Comparison of ENCODE assay signal across 14 mouse cellular contexts in the genomic region with DNA sequence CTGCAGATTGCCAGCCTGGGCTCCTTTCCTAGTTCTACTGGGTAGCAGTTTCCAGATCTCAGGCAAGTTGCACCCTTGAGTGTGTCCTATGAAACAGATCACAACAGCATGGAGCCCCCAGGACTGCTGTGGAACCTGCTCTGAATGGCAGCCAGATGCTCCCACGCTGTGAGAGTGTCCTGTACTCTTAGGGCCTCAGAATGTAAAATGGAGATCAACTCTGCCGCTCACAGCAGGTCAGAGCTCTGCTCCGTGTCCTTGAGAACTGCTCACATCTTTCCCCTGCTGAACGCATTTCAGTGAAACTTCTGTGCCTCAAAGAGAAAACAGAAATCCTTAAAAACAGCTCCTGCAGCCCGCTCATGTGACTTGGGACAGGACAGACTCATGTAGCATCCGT.
A peak's percentile ranks its signal among the peaks of the same experiment; 100 is the strongest.
DNase-seq lines count a peak whose midpoint lies in the region; ATAC-seq and TF ChIP-seq lines count a peak whose summit lies in the region.
"Had no signal": no experiment of that assay in that cellular context is flagged by ENCODE, and none has a peak within 500 bp of the region (broad histone marks: within the 10 kb centered on the region; RNA-seq: fewer than 3 reads in every experiment).

No protein-coding gene starts in this region.

- no peak for ATAC-seq in forebrain, embryonic 12.5 days (ENCODE audit: low FRiP score)
- ATAC-seq in forebrain, embryonic 13.5 days: no peak
- no peak for ATAC-seq in midbrain, embryonic 15.5 days (replicated peaks)
- no peak for ATAC-seq in midbrain, embryonic 13.5 days
- ATAC-seq: forebrain, postnatal 0 days; intestine, embryonic 16.5 days had no signal

- 44% methylated on average over 6 of the region's 6 CpGs for WGBS in forebrain, embryonic 12.5 days
- 44% methylated on average over 6 of the region's 6 CpGs for WGBS in forebrain, embryonic 13.5 days
- WGBS in midbrain, embryonic 15.5 days: 40% methylated on average over 6 of the region's 6 CpGs
- 43% methylated on average over 6 of the region's 6 CpGs for WGBS in midbrain, embryonic 13.5 days

- H3K27me3 ChIP-seq in forebrain, embryonic 12.5 days: no peaks in the 10 kb centered on the region
- H3K27me3 ChIP-seq in forebrain, embryonic 13.5 days: no peaks in the 10 kb centered on the region
- no peaks in the 10 kb centered on the region for H3K27me3 ChIP-seq in midbrain, embryonic 15.5 days (replicated peaks)
- no peaks in the 10 kb centered on the region for H3K27me3 ChIP-seq in midbrain, embryonic 13.5 days
- H3K27me3 ChIP-seq: hindbrain, embryonic 13.5 days had no signal

- no peak for DNase-seq in layer of hippocampus, adult 2 months (ENCODE audit: low spot score in 2 of 2)
- no peak for DNase-seq in layer of hippocampus, adult 8-10 months (ENCODE audit: low spot score in 2 of 2)
- DNase-seq: cerebellum, adult 2 months; cerebellum, postnatal 10 days; forebrain, postnatal 0 days; gastrocnemius, postnatal 14 days had no signal

- no peak overlapping the region for H3K4me2 ChIP-seq in forebrain, embryonic 12.5 days
- H3K4me2 ChIP-seq in forebrain, embryonic 13.5 days: no peak overlapping the region
- H3K4me2 ChIP-seq in midbrain, embryonic 15.5 days: no peak overlapping the region
- H3K4me2 ChIP-seq in midbrain, embryonic 13.5 days (replicated peaks): no peak overlapping the region
- H3K4me2 ChIP-seq: heart, embryonic 12.5 days; hindbrain, embryonic 13.5 days had no signal

- H3K36me3 ChIP-seq in forebrain, embryonic 12.5 days (replicated peaks): no peaks in the 10 kb centered on the region
- H3K36me3 ChIP-seq in forebrain, embryonic 13.5 days (ENCODE audit: poor library complexity, severe bottlenecking): no peaks in the 10 kb centered on the region
- no peaks in the 10 kb centered on the region for H3K36me3 ChIP-seq in midbrain, embryonic 15.5 days (replicated peaks)
- no peaks in the 10 kb centered on the region for H3K36me3 ChIP-seq in midbrain, embryonic 13.5 days
- H3K36me3 ChIP-seq: embryonic facial prominence, embryonic 10.5 days; heart, embryonic 12.5 days; hindbrain, embryonic 13.5 days had no signal

- H3K4me1 ChIP-seq in forebrain, embryonic 12.5 days: peaks cover 37% of the 10 kb centered on the region
- H3K4me1 ChIP-seq in forebrain, embryonic 13.5 days: peaks cover 41% of the 10 kb centered on the region
- peaks cover 16% of the 10 kb centered on the region for H3K4me1 ChIP-seq in midbrain, embryonic 15.5 days
- peaks cover 27% of the 10 kb centered on the region for H3K4me1 ChIP-seq in midbrain, embryonic 13.5 days (replicated peaks)
- H3K4me1 ChIP-seq: heart, embryonic 12.5 days had no signal

- H3K9me3 ChIP-seq in forebrain, embryonic 12.5 days: 0 out of 2 replicates have a peak, but pooled peaks cover 3% of the 10 kb centered on the region
- H3K9me3 ChIP-seq in forebrain, embryonic 13.5 days (replicated peaks): 0 out of 2 replicates have a peak, but pooled peaks cover 7% of the 10 kb centered on the region
- no peaks in the 10 kb centered on the region for H3K9me3 ChIP-seq in midbrain, embryonic 15.5 days
- H3K9me3 ChIP-seq in midbrain, embryonic 13.5 days: no peaks in the 10 kb centered on the region; the same call in 1 of the 2 replicates
- H3K9me3 ChIP-seq: embryonic facial prominence, embryonic 10.5 days; heart, embryonic 12.5 days; hindbrain, embryonic 13.5 days had no signal

- H3K4me3 ChIP-seq in forebrain, embryonic 12.5 days (replicated peaks): no peak overlapping the region
- H3K4me3 ChIP-seq in forebrain, embryonic 13.5 days: no peak overlapping the region
- no peak overlapping the region for H3K4me3 ChIP-seq in layer of hippocampus, adult 2 months
- no peak overlapping the region for H3K4me3 ChIP-seq in midbrain, embryonic 15.5 days
- H3K4me3 ChIP-seq in midbrain, embryonic 13.5 days (replicated peaks): no peak overlapping the region
- H3K4me3 ChIP-seq: embryonic facial prominence, embryonic 10.5 days; heart, embryonic 12.5 days; hindbrain, embryonic 13.5 days had no signal

- H3K27ac ChIP-seq in forebrain, embryonic 12.5 days: 0 out of 2 replicates have a peak overlapping the region, but pooled peaks have one; percentile 13
- H3K27ac ChIP-seq in forebrain, embryonic 13.5 days: no peak overlapping the region
- peak overlapping the region; percentile 89 for H3K27ac ChIP-seq in layer of hippocampus, adult 2 months
- 0 out of 2 replicates have a peak overlapping the region, but pooled peaks have one; percentile 18 for H3K27ac ChIP-seq in midbrain, embryonic 15.5 days
- H3K27ac ChIP-seq in midbrain, embryonic 13.5 days: no peak overlapping the region
- H3K27ac ChIP-seq: embryonic facial prominence, embryonic 10.5 days; hindbrain, embryonic 13.5 days had no signal

- no peak for TF ChIP-seq CTCF in layer of hippocampus, adult 2 months (conservative IDR thresholded peaks at IDR 0.05)

- no peak overlapping the region for H3K9ac ChIP-seq in forebrain, embryonic 12.5 days
- no peak overlapping the region for H3K9ac ChIP-seq in forebrain, embryonic 13.5 days
- H3K9ac ChIP-seq in midbrain, embryonic 15.5 days: no peak overlapping the region
- H3K9ac ChIP-seq in midbrain, embryonic 13.5 days (replicated peaks): no peak overlapping the region
- H3K9ac ChIP-seq: forebrain, postnatal 0 days; heart, embryonic 12.5 days; hindbrain, embryonic 13.5 days had no signal

Comparison
In these comparisons a context has a peak if more than half of its experiments do, and no peak if none do; other contexts are left out.
1. H3K27ac ChIP-seq: peak in forebrain, embryonic 12.5 days (single experiment), layer of hippocampus, adult 2 months (single experiment) and midbrain, embryonic 15.5 days (single experiment); none in forebrain, embryonic 13.5 days (single experiment) and midbrain, embryonic 13.5 days (single experiment).